Mouse (Mus musculus) limb, embryonic 13.5 days (tissue): ENCODE results near the gene Naa16. TPM values are rescaled to one million over a fixed set of nuclear protein-coding genes. Genes with fewer than 3 reads are reported as not detected.

Experiments
- ATAC-seq: fragments of 200-750 bp; cut with Nextera tagmentation; 2 replicates; pipeline ENCODE4 v1.8.0; 2017; ENCODE audit warnings: low read depth, moderate number of reproducible peaks, moderate TSS enrichment; ENCODE audit not compliant: low FRiP score
- H3K27ac ChIP-seq: fragments of 300-500 bp; sonication (generic); 2 replicates; pipeline ENCODE4 v1.5.1; 2015; ENCODE audit warnings: inconsistent platforms, mild to moderate bottlenecking, moderate library complexity
- H3K27me3 ChIP-seq: fragments of 300-500 bp; sonication (generic); 2 replicates; pipeline ENCODE4 v1.6.1; 2015; ENCODE audit warnings: mild to moderate bottlenecking, inconsistent platforms
- H3K36me3 ChIP-seq: fragments of 300-500 bp; sonication (generic); 2 replicates; pipeline ENCODE4 v1.6.1; 2015; ENCODE audit warnings: inconsistent platforms, mild to moderate bottlenecking, moderate library complexity
- H3K4me1 ChIP-seq: fragments of 300-500 bp; sonication (generic); 2 replicates; pipeline ENCODE4 v1.6.1; 2015; ENCODE audit warnings: inconsistent platforms
- H3K4me2 ChIP-seq: fragments of 300-500 bp; sonication (generic); replicated peaks from 2 replicates; pipeline ENCODE4 v1.6.1; 2015; ENCODE audit warnings: inconsistent platforms, mild to moderate bottlenecking, moderate library complexity
- H3K4me3 ChIP-seq: fragments of 300-500 bp; sonication (generic); 2 replicates; pipeline ENCODE4 v1.5.1; 2015; ENCODE audit warnings: moderate library complexity, mild to moderate bottlenecking, inconsistent platforms
- H3K9ac ChIP-seq: fragments of 300-500 bp; sonication (generic); 2 replicates; pipeline ENCODE4 v1.6.1; 2015; ENCODE audit warnings: mild to moderate bottlenecking, inconsistent platforms
- H3K9me3 ChIP-seq: fragments of 300-500 bp; sonication (generic); 2 replicates; pipeline ENCODE4 v1.6.1; 2016; ENCODE audit warnings: inconsistent platforms
- WGBS: fragments of 180-500 bp; shearing (Covaris S2); methylation state at CpG from one replicate; pipeline ENCODE4 v1.1.7; 2015; 5-methylcytosine and 5-hydroxymethylcytosine counted together
- polyA plus RNA-seq: library from polyadenylated mRNA; unstranded; fragments of >200 nt; fragmentation: Nextera tagmentation; extraction: Ambion mirVana; gene quantifications from 2 replicates; pipeline ENCODE4 v1.2.1, GENCODE M21; 2015

The Naa16 gene
- polyA plus RNA-seq, 1 experiment from 2014 or later, result 48.2 TPM

DNA sequence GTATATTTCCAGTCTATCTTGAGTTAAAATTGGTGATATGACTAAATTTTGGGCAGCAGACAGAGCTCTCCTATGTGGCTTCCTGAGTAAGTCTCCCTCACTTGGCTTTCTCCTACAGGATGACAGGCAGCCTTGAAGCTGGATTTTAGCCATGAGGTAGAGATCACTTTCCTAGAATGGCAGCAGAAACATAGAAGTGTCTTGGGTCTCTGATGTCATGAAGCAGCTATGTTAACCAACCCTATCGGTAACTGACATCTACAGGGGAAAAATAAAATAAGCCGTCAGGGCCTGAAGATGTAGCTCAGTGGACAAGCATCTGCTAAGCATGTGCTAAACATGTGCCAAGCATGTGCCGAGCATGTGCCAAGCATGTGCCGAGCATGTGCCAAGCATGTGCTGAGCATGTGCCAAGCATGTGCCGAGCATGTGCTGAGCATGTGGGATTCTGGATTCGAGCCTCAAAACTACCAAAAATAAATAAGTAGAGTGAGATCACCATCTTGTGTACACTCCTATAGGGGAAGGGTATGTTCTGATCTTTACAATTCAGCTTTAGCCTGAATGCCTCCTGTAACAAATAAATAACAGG, 85.6 kb downstream of the Naa16 start:
- Histone ChIP-seq H3K9ac (no peak overlapping the region), H3K27me3 (peaks cover 11% of the 10 kb centered on the region; the same call in 1 of the 2 replicates), H3K4me1 (peaks cover 16% of the 10 kb centered on the region; the same call in 1 of the 2 replicates), H3K4me3 (no peak overlapping the region), H3K4me2 (no peak overlapping the region), H3K36me3 (no peaks in the 10 kb centered on the region), H3K9me3 (no peaks in the 10 kb centered on the region), H3K27ac (no peak overlapping the region)
- no peak for ATAC-seq
- 88% methylated on average over 6 of the region's 6 CpGs for WGBS

DNA sequence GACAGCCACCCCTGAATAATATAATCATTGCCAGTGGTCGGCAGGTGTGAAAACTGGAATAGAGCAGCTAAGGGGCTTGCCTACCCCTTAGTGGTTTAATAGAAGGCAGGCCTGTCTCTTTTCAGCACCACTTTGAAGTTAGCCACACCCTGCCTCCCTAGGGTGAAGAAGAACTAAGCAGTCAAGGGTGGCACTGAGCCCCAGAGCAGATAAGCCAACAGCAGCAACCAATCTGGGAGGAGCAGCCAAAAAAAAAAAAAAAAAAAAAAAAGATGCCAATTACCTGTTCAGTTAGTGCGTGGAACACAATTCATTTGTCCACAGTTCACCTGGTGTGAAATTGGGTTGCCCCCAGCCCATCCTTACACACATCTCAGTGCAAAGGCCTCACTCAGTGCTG, 87.4 kb downstream of the Naa16 start:
- H3K27ac ChIP-seq, result no peak overlapping the region
- WGBS, result 61% methylated on average over 2 of the region's 2 CpGs
- no peak overlapping the region for H3K4me2 ChIP-seq
- no peaks in the 10 kb centered on the region for H3K36me3 ChIP-seq
- no peaks in the 10 kb centered on the region for H3K9me3 ChIP-seq
- peaks cover 31% of the 10 kb centered on the region for H3K4me1 ChIP-seq
- ATAC-seq, result no peak
- no peak overlapping the region for H3K4me3 ChIP-seq
- H3K9ac ChIP-seq, result no peak overlapping the region
- H3K27me3 ChIP-seq, result peaks cover 23% of the 10 kb centered on the region; the same call in 1 of the 2 replicates

DNA sequence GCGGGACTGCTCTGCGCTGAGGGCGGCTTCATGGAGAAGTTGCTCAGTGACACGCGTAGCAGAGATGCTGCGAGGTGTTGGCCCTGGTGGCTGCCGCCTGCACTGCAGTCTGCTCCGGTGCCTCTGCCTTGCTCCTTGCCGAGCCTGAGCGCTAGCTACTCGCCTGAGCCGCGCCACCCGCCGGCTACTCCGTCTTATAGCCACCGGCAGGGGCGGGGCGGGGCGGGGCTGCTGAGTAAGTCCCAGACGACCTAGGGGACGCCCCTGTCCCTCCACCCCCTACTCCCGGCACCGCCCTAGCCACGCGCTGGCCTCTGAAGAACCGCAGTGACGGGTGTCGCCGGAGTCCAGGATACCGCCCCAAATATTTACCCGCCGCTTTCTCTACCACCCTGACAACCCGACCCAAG, 89.1 kb downstream of the Naa16 start, which contains the start of gene Rgcc:
Rgcc (minus strand) TSS at position 180 of the 410 bp plus-strand sequence.
- H3K9ac ChIP-seq, result peak within 1 kb of the TSS; percentile 76
- no peaks in the 10 kb centered on the region for H3K9me3 ChIP-seq
- peaks cover 26% of the 10 kb centered on the region; the same call in 1 of the 2 replicates for H3K27me3 ChIP-seq
- peak within 1 kb of the TSS; percentile 63 for H3K4me3 ChIP-seq
- WGBS, result 1% methylated on average over 34 of the region's 34 CpGs
- no peaks in the 10 kb centered on the region for H3K36me3 ChIP-seq
- H3K27ac ChIP-seq, result 0 out of 2 replicates have a peak within 1 kb of the TSS, but pooled peaks have one; percentile 22
- peak; percentile 96 for ATAC-seq
- peaks cover 36% of the 10 kb centered on the region for H3K4me1 ChIP-seq
- H3K4me2 ChIP-seq, result peak within 1 kb of the TSS; percentile 97

DNA sequence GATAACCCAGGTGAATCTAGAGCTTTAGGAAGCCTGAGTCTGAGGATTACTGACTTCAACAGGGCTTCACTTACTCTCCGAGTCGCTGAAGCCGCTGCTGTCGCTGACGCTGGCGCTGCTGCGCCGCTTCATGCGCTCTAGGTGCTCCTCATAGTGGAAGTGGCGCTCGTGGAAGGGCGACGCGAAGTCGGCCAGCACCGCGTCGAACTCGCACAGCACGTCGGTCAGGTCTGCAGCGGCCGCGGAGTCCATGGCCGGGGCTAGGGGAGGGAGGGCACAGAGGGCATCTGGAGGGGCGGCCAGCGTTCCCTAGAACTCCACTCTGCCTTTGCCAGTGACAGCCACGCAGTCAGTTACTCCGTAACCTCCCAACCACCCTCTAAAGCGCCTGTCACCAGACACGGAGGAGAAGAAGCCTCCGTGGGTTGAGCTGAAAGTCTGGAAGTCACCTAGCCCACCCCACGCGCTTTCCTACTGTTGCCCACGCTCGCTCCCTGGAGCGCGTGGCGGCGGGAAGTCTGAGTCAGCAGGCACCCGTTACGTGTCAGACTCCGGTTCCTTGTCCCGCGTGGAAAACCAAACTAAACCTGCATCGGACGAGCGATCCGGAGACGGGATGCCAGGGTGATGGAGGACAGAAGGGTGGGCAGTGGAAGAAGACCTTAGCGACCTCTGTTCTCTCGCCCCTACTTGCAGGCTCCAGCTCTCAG, 89.8 kb downstream of the Naa16 start:
- Histone ChIP-seq H3K27me3 (peaks cover 26% of the 10 kb centered on the region; the same call in 1 of the 2 replicates), H3K4me3 (peak overlapping the region; percentile 63), H3K4me1 (peaks cover 41% of the 10 kb centered on the region), H3K4me2 (peak overlapping the region; percentile 97), H3K27ac (0 out of 2 replicates have a peak overlapping the region, but pooled peaks have one; percentile 22), H3K9me3 (no peaks in the 10 kb centered on the region), H3K9ac (peak overlapping the region; percentile 76), H3K36me3 (no peaks in the 10 kb centered on the region)
- ATAC-seq, result peak; percentile 26
- WGBS, result 2% methylated on average over 52 of the region's 52 CpGs

DNA sequence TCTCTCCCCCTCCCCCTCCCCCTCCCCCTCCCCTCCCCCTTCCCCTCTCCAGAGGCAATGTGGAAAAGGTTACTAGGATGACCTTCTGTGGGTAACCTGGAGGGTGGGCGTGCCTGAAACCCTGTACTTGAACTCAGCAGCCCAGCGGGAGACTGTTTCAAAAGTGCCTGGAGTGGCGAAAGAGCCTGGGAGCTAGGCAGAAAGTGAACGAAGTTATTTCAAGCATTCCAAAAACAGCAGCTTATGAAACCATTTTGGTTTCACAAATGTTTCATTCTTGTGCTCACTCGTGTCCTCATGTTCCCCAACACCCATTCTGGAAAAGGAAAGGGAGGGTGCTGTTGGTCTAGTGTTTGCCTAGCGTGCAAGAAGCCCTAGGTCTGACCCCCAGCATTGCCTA, 90.8 kb downstream of the Naa16 start:
- 11% methylated on average over 6 of the region's 6 CpGs for WGBS
- H3K27ac ChIP-seq, result no peak overlapping the region

DNA sequence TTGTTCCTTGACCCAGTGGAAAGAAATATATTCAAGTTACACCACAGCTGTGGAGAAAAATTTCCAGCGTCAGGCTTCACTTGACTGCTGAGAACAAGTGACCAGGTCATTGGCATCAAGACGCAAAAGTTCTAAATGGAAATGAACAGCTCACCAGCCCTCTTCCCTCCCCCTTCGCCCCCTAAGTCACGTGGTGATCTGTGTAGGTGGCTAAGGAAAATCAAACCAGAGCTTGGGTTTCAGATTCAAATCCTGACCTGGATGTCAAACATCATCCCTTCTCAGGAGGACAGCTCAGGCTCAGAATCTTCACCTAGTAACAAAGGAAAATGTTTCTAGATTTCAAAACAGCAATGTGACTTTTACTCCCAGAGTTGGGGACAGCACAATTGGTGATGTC, 91.3 kb downstream of the Naa16 start:
- peak overlapping the region; percentile 14 for H3K4me3 ChIP-seq
- peaks cover 28% of the 10 kb centered on the region for H3K27me3 ChIP-seq
- no peak overlapping the region for H3K27ac ChIP-seq
- no peaks in the 10 kb centered on the region for H3K9me3 ChIP-seq
- ATAC-seq, result no peak
- no peaks in the 10 kb centered on the region for H3K36me3 ChIP-seq
- WGBS, result 45% methylated on average over 4 of the region's 4 CpGs
- no peak overlapping the region for H3K9ac ChIP-seq
- peaks cover 44% of the 10 kb centered on the region for H3K4me1 ChIP-seq
- H3K4me2 ChIP-seq, result peak overlapping the region; percentile 42

More for the DNA sequence above, 90.8 kb downstream of the Naa16 start:
- Histone ChIP-seq H3K9ac (peak overlapping the region; percentile 76; the same call in 1 of the 2 replicates), H3K36me3 (no peaks in the 10 kb centered on the region), H3K9me3 (no peaks in the 10 kb centered on the region), H3K4me3 (peak overlapping the region; percentile 63), H3K4me2 (peak overlapping the region; percentile 97), H3K4me1 (peaks cover 44% of the 10 kb centered on the region), H3K27me3 (peaks cover 28% of the 10 kb centered on the region)
- no peak for ATAC-seq

DNA sequence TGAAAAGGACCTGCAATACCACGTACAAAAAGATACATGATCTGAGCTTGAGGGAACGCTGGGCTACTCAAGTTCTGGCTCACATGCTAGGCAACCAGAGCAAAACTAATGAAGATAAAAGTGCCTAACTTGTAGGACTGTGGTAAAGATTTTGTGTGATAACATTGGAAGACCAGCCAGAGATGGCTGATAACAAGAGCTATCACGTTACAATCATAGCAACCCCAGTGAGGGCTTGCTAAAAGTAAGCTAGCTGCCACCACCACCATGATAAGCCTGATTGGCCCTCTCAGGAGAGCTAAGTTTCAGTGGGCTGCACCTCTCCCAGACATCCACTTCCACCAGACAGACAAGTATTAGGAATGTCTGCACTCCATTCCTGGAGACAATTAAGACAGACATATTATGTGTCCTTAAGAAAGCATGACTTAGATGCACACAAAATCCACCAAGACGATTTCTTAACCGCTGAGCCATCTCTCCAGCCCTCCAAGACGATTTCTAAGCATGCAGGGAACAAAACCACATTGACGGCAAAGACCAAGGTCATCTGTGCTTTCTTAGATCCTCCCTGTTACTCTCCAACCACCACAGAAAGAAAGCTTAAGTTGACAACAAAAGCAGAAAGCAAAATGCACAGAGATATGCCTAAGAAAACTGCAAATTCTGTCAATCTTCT, 92.1 kb downstream of the Naa16 start:
- Histone ChIP-seq H3K27ac (no peak overlapping the region), H3K4me3 (peak overlapping the region; percentile 14), H3K4me2 (peak overlapping the region; percentile 42), H3K9ac (no peak overlapping the region), H3K36me3 (no peaks in the 10 kb centered on the region), H3K4me1 (peaks cover 52% of the 10 kb centered on the region), H3K9me3 (no peaks in the 10 kb centered on the region), H3K27me3 (peaks cover 26% of the 10 kb centered on the region)
- ATAC-seq, result no peak
- WGBS, result 66% methylated on average over 7 of the region's 7 CpGs

DNA sequence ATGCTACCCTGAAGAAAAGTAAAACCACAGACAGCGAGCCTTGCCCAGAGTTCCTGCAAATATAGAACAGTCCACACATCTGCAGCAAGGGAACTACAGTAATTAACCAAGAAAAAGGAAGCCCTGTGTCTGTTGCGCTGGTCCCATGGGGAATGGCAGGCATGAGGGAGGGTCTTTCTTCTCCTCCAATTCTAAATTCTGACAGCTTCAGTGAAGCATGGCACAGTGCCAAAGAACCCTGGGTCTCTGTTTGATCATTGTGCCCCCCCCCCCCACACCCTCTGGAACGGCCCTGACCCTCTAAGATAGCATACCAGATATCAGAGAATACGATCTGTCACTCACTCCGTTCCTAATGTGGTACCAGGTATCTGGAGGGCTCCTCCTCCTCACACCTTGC, 93.7 kb downstream of the Naa16 start:
- Histone ChIP-seq H3K27ac (no peak overlapping the region), H3K9ac (no peak overlapping the region), H3K4me3 (no peak overlapping the region), H3K27me3 (peaks cover 21% of the 10 kb centered on the region), H3K36me3 (no peaks in the 10 kb centered on the region), H3K9me3 (no peaks in the 10 kb centered on the region), H3K4me1 (peaks cover 65% of the 10 kb centered on the region), H3K4me2 (0 out of 2 replicates have a peak overlapping the region, but pooled peaks have one; percentile 12)
- no peak for ATAC-seq
- WGBS, result 33% methylated on average over 5 of the region's 5 CpGs

DNA sequence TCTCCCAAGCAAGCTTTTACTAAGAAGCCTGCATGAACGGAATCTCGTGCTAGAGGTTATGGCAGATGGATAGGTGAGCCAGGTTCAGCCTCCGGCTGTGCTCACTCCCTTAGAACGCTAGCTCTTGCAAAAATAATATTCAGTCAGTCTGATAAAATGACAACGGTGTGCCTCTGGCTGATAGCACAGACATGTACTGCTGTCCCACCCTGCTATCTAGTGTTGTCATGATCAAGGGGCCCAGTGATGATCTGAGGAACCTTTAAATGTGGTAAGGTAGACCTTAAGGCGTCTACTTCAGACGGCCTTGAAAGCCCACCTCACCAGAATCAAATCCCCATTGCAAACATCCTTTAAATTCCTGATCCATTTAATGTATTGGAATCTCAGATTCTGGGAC, 94.4 kb downstream of the Naa16 start:
- H3K4me1 ChIP-seq, result peaks cover 64% of the 10 kb centered on the region
- ATAC-seq, result no peak

DNA sequence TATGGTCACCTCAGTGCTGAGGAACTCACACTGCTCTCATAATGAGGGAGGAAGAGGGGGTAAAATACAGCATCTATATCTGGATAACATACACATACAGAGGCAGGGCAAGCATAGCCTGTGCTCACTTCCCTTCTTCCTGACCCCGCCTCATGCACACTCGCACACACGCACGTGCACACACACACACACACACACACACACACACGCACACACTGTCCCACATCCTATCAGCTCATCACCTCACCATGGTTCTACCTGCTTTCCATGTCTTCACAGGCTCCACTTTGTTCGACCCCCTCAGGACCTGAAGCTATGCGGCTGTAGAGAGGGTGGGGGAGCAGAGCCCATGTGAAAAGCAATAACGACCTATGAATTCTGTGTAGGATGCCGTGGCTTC, 95.0 kb downstream of the Naa16 start:
- H3K27ac ChIP-seq, result no peak overlapping the region
- no peak overlapping the region for H3K9ac ChIP-seq
- no peak overlapping the region for H3K4me2 ChIP-seq
- 76% methylated on average over 9 of the region's 9 CpGs for WGBS
- H3K4me3 ChIP-seq, result no peak overlapping the region
- H3K9me3 ChIP-seq, result no peaks in the 10 kb centered on the region
- ATAC-seq, result no peak
- no peaks in the 10 kb centered on the region for H3K36me3 ChIP-seq
- H3K27me3 ChIP-seq, result peaks cover 21% of the 10 kb centered on the region
- H3K4me1 ChIP-seq, result peaks cover 65% of the 10 kb centered on the region

More for the DNA sequence above, 94.4 kb downstream of the Naa16 start:
- H3K36me3 ChIP-seq, result no peaks in the 10 kb centered on the region
- H3K27me3 ChIP-seq, result peaks cover 21% of the 10 kb centered on the region
- no peak overlapping the region for H3K27ac ChIP-seq
- H3K9ac ChIP-seq, result no peak overlapping the region
- H3K4me2 ChIP-seq, result no peak overlapping the region
- 81% methylated on average over 7 of the region's 7 CpGs for WGBS
- H3K4me3 ChIP-seq, result no peak overlapping the region
- no peaks in the 10 kb centered on the region for H3K9me3 ChIP-seq

DNA sequence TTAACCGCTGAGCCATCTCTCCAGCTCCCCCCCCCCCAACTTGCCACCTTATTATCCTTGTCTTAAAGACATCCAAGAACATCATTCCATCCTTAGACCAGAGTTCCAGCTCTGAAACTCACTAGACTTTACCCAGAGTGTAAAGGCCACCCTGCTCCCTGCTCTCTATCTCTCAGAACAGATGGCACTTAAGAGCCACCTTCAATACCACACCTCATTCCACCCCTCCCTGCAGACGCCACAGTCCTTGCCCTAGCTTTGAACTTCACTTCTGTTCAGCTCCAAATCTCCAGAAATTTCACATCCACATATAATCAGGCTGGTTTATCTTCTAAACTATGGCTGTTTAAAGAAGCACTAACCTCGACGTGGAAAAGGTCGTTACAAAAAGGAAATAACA, 95.6 kb downstream of the Naa16 start:
- Histone ChIP-seq H3K36me3 (no peaks in the 10 kb centered on the region), H3K9me3 (no peaks in the 10 kb centered on the region), H3K4me2 (no peak overlapping the region), H3K9ac (no peak overlapping the region), H3K27ac (no peak overlapping the region), H3K4me1 (peaks cover 65% of the 10 kb centered on the region), H3K27me3 (peaks cover 17% of the 10 kb centered on the region), H3K4me3 (no peak overlapping the region)
- ATAC-seq, result no peak
- 67% methylated on average over 5 of the region's 5 CpGs for WGBS
